Mouse (Mus musculus) testis, adult 2 months (tissue): ENCODE measurements around the gene Kif2a.

ENCODE experiments used
- CTCF ChIP-seq: fragments of 200-500 bp; IDR thresholded peaks from 2 replicates; pipeline ENCODE4 v1.5.1; 2012; ENCODE audit warnings: low read depth, mild to moderate bottlenecking, inconsistent platforms, low read length, moderate library complexity; ENCODE audit not compliant: control insufficient read depth, insufficient read depth, insufficient replicate concordance
- POLR2A ChIP-seq: fragments of 200-500 bp; IDR thresholded peaks from 2 replicates; pipeline ENCODE4 v1.6.1; 2012; ENCODE audit warnings: low read depth, mild to moderate bottlenecking, inconsistent platforms, low read length, moderate library complexity; ENCODE audit not compliant: control insufficient read depth

GRCm38 (mm10) chr13:107059460-107059859 lies 37.5 kb upstream of the Kif2a start:
- TF ChIP-seq CTCF (no peak), POLR2A (no peak)
